Mouse (Mus musculus) ES-Bruce4 (cell line): ENCODE data around the gene Smurf2. TPM values are rescaled to one million over a fixed set of nuclear protein-coding genes. Genes with fewer than 3 reads are reported as not detected.

Source experiments
- H3K27ac ChIP-seq: 2 replicates; pipeline ENCODE4 v1.5.1; 2012; ENCODE audit warnings: low read length, inconsistent platforms; ENCODE audit not compliant: insufficient read depth
- H3K27me3 ChIP-seq: 2 replicates; pipeline ENCODE4 v1.6.1; 2012; ENCODE audit warnings: mild to moderate bottlenecking, low read length, inconsistent platforms; ENCODE audit not compliant: control insufficient read depth, poor library complexity, insufficient read depth, severe bottlenecking
- H3K36me3 ChIP-seq: 2 replicates; pipeline ENCODE4 v1.6.1; 2012; ENCODE audit warnings: inconsistent platforms, mild to moderate bottlenecking, low read length, moderate library complexity; ENCODE audit not compliant: control insufficient read depth, poor library complexity, insufficient read depth, severe bottlenecking
- H3K4me1 ChIP-seq: one replicate; pipeline ENCODE4 v1.8.1; 2011; ENCODE audit warnings: low read length; ENCODE audit not compliant: control insufficient read depth, insufficient read depth
- H3K4me3 ChIP-seq: 2 replicates; pipeline ENCODE4 v1.5.1; 2011; ENCODE audit warnings: low read depth, mild to moderate bottlenecking, low read length
- H3K9ac ChIP-seq: 2 replicates; pipeline ENCODE4 v1.6.1; 2012; ENCODE audit warnings: low read depth, mild to moderate bottlenecking, inconsistent platforms; ENCODE audit not compliant: poor library complexity, severe bottlenecking
- H3K9me3 ChIP-seq: replicated peaks from 2 replicates; pipeline ENCODE4 v1.6.1; 2012; ENCODE audit warnings: mild to moderate bottlenecking, low read length, inconsistent platforms; ENCODE audit not compliant: control insufficient read depth, poor library complexity, insufficient read depth, severe bottlenecking
- CTCF ChIP-seq: IDR thresholded peaks from one replicate; pipeline ENCODE4 v1.8.1; 2011; ENCODE audit warnings: low read depth, low read length
- EP300 ChIP-seq: IDR thresholded peaks from 2 replicates; pipeline ENCODE4 v1.6.1; 2011; ENCODE audit warnings: low read depth, low read length; ENCODE audit not compliant: insufficient read depth
- POLR2A ChIP-seq: IDR thresholded peaks from one replicate; pipeline ENCODE4 v1.8.1; 2011; ENCODE audit warnings: low read length; ENCODE audit not compliant: insufficient read depth
- polyA plus RNA-seq: library from polyadenylated mRNA; stranded (reverse); fragments of >200 nt; gene quantifications from 2 replicates; pipeline ENCODE4 v1.2.4, GENCODE M21; 2011; ENCODE audit warnings: low read depth; ENCODE audit not compliant: missing spikeins, insufficient read depth, insufficient read length

Gene Smurf2
- polyA plus RNA-seq, 1 experiment, result 50.2 TPM

- TF ChIP-seq EP300, result no peak
- TF ChIP-seq CTCF, result no peak
- TF ChIP-seq POLR2A, result no peak
- H3K9ac ChIP-seq, result no peak overlapping the region
- H3K4me1 ChIP-seq, result no peaks in the 10 kb centered on the region
- H3K27ac ChIP-seq, result no peak overlapping the region
- no peaks in the 10 kb centered on the region for H3K36me3 ChIP-seq
- no peaks in the 10 kb centered on the region for H3K27me3 ChIP-seq
- no peaks in the 10 kb centered on the region; the same call in 1 of the 2 replicates for H3K9me3 ChIP-seq
- no peak overlapping the region for H3K4me3 ChIP-seq
Observed at GRCm38 (mm10) chr11:106961471-106962081, 41.1 kb upstream of the Smurf2 start.

- no peaks in the 10 kb centered on the region for H3K27me3 ChIP-seq
- no peaks in the 10 kb centered on the region for H3K36me3 ChIP-seq
- no peak for TF ChIP-seq POLR2A
- TF ChIP-seq EP300, result no peak
- no peak for TF ChIP-seq CTCF
- H3K9ac ChIP-seq, result no peak overlapping the region
- H3K4me3 ChIP-seq, result no peak overlapping the region
- H3K27ac ChIP-seq, result no peak overlapping the region
- H3K4me1 ChIP-seq, result no peaks in the 10 kb centered on the region
- H3K9me3 ChIP-seq, result no peaks in the 10 kb centered on the region
Observed at GRCm38 (mm10) chr11:106959121-106959520, 38.6 kb upstream of the Smurf2 start.

GRCm38 (mm10) chr11:106958407-106959071 is 38.0 kb upstream of the Smurf2 start:
- Histone ChIP-seq H3K9me3 (no peaks in the 10 kb centered on the region), H3K27me3 (no peaks in the 10 kb centered on the region), H3K4me3 (no peak overlapping the region), H3K4me1 (no peaks in the 10 kb centered on the region), H3K36me3 (no peaks in the 10 kb centered on the region), H3K27ac (no peak overlapping the region), H3K9ac (no peak overlapping the region)
- no peak for TF ChIP-seq POLR2A
- no peak for TF ChIP-seq CTCF
- TF ChIP-seq EP300, result no peak

GRCm38 (mm10) chr11:106957271-106957980 is 36.9 kb upstream of the Smurf2 start:
- H3K9ac ChIP-seq, result no peak overlapping the region
- H3K4me3 ChIP-seq, result peak overlapping the region; percentile 19; the same call in 1 of the 2 replicates
- no peaks in the 10 kb centered on the region for H3K36me3 ChIP-seq
- no peaks in the 10 kb centered on the region for H3K27me3 ChIP-seq
- no peaks in the 10 kb centered on the region for H3K4me1 ChIP-seq
- no peak for TF ChIP-seq POLR2A
- H3K27ac ChIP-seq, result no peak overlapping the region
- no peaks in the 10 kb centered on the region for H3K9me3 ChIP-seq

GRCm38 (mm10) chr11:106954566-106954965 is 34.1 kb upstream of the Smurf2 start:
- H3K36me3 ChIP-seq, result no peaks in the 10 kb centered on the region

GRCm38 (mm10) chr11:106954116-106954515 is 33.6 kb upstream of the Smurf2 start:
- H3K27ac ChIP-seq, result no peak overlapping the region
- no peaks in the 10 kb centered on the region; the same call in 1 of the 2 replicates for H3K27me3 ChIP-seq
- no peak overlapping the region for H3K4me3 ChIP-seq
- H3K9ac ChIP-seq, result no peak overlapping the region
- no peak for TF ChIP-seq POLR2A
- TF ChIP-seq CTCF, result no peak
- no peak for TF ChIP-seq EP300
- no peaks in the 10 kb centered on the region for H3K36me3 ChIP-seq
- H3K9me3 ChIP-seq, result no peaks in the 10 kb centered on the region
- no peaks in the 10 kb centered on the region for H3K4me1 ChIP-seq

More at GRCm38 (mm10) chr11:106954566-106954965, 34.1 kb upstream of the Smurf2 start:
- TF ChIP-seq POLR2A (no peak), EP300 (no peak), CTCF (no peak)
- Histone ChIP-seq H3K9me3 (no peaks in the 10 kb centered on the region), H3K4me1 (no peaks in the 10 kb centered on the region), H3K27me3 (no peaks in the 10 kb centered on the region; the same call in 1 of the 2 replicates), H3K27ac (no peak overlapping the region), H3K4me3 (no peak overlapping the region), H3K9ac (no peak overlapping the region)
